Mouse (Mus musculus) 416B (cell line): ENCODE data around the gene Pla2g6.
A peak's percentile ranks its signal among the peaks of the same experiment; 100 is the strongest.

ENCODE experiments used
- DNase-seq: peaks from one replicate; pipeline ENCODE4 v3.0.0; 2011; ENCODE audit warnings: low read depth

The Pla2g6 gene

DNA sequence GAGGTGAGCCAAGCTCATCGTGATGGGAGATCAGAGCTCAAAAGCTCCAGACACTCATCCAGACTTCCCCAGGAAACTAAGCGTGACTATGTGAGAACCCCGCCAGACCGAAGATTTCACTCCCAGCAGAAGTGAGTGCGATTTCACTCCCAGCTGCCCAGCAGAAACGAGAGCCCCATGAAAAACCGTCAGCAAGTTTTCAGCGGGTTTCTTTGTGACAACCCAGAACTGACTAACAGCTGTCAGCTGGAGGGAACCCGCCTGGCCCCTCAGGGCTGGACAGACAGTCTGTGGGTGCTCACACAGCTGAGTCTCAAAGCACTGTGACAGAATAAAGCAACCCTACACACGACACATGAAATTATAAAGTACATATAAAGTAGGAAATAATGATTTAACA lies 50.5 kb downstream of the Pla2g6 start:
- peak; percentile 7 for DNase-seq

DNA sequence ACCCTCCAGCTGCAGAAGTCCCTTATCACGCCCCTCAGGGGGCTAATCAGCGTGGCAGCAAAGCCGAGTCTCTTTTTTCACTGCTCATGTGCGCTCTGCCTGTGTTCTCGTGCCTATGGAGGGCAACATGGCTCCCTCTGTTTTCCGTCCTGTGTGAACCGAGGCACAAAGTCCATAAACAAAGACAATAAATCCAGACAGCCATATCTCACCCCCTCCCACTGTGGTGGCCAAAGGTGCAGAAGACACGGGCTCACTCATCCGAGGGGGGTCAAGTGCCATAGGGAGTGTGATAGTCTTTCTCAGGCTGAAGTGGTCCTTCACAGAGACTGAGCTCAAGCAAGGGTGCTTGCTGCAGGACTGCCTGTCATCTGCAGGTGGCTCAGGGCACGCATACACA lies 55.2 kb downstream of the Pla2g6 start:
- DNase-seq: no peak

DNA sequence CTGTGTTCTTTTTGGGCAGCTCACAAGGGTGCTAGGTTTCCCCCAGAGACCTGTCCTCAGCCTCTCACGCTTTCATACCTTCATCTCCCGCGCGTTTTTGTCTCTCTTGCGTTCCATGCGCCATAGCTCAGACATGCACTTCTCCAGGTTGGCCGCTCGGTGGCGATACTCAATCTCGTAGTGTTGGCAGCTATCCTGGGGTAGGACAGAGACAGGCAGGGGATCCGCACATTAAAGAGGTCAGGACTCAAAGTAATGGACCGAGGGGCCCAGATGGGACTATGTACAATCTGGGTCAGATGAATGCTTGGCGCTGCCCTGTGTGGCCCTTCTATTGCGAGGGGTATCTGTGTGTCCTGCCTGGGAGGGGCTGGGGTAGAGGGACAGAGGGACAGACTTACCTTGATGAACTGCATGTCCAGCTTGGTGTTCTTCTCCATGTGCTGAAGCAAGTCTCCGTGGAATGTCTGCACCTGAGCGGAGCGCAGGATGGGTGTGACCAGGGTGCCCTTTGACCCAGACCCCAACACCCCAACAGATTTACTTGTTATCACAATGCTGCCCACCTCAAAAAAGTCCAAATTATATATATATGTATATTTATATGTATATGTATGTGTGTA lies 57.0 kb downstream of the Pla2g6 start:
- DNase-seq: peak; percentile 71

DNA sequence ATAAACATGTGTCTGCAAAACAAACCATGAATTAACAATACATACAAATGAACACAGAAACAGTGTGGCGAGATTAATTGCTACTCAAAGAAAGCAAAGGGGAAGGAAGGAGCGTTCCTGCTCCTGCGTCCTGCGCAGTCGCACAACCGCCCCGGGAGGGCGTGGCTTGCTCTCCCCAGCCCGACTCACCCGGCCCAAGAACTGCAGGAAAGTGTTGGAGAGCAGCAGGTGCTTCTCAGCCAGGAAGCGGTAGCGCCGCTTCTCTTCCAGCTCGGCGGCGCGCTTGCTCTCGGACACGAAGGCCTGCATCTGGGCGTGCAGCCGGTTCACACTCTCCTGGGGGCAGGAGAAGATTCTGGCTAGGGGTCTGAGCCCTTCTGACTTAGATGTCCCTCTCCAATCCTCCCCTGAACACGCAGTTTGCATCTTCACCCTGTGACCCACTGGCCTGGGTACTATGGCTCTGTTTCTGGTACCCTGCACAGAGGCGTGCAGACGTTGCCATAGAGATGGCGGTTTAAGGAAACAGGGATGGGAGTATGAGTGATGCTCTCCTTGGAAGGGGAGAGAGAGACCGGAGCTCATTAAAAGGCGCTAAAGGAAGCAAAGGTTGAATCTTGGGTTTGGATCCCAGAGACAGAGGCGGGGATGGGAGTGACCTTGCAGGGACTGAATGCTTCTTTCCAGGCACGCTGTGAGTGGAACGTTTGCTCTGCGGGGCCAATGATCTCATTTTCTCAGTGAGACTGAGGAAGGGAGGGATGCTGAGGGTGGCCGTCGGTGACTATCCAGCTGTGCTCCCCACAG lies 57.7 kb downstream of the Pla2g6 start:
- peak; percentile 89 for DNase-seq

DNA sequence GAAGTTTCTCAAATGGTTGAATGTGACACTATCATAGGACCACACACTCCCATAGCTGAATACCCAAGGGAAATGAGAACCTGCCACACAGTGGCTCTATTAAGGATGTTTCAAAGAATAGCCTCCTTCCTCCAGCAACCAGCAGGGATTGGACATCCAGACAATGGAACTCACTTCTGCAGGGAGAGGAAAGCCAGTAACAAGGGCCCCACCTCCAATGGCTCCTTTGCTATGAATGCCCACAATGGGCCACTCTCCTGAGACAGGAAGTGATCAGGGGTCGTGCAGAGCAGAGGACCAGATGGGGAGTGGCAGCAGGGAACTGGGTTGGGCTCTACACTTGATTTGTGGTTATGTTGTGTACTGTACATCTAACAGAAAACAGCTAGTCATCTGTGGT lies 59.7 kb downstream of the Pla2g6 start:
- DNase-seq: no peak

DNA sequence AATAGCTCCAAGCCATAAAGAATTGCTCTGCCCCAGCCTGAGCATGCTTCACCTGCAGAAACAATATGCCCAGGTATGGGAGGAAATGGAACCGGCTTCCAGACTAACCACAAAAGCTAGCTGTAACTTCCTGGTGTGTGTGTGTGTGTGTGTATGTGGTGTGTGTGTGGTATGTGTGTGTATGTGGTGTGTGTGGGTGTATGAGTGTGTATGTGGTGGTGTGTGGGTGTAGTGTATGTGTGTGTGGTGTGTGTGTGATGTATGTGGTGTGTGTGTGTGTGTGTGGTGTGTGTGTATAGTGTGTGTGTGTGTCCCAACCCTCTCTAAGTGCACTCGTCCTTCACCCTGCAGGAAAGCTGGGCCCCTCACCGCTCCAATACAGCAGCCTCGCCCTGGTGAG lies 62.8 kb downstream of the Pla2g6 start:
- DNase-seq: no peak

DNA sequence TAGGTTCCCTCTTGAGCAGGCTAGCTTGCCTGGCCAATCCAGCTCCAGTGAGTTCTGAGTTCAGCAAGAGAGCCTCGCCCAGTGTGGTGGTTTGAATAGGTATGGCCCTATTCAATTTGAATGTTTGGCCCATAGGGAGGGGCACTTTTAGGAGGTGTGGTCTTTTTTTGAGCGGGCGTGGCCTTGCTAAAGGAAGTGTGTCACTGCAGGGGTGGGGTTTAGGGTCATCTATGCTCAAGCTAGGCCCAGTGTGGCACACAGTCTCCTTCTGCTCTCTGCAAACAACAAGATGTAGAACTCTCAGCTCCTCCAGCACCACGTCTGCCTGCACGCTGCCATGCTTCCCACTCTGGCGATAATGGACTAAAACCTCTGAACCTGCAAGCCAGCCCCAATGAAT lies 64.5 kb downstream of the Pla2g6 start:
- DNase-seq: no peak

DNA sequence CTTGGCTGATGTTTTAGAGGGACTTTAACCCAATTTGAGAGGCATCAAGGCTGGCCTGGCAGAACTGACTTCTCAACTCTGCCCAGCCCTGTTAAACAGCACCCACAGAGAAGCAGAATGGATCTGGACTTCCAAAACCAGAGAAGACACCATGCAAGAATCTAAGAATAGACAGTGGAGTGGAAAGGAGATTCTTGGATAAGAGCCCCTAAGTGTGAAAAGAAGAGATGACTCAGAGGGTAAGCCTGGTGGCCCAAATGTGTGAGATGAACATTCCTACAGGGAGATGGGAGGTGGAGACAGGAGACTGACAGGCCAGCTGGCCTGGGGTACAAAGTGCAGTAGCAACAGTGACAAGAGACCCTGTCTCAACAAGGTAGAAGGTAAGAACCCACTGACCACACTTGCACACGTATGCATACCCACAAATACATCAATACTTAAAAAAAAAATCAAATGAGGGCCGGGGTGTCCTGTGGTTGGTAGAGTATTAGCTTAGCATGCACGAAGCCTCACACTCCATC lies 65.3 kb downstream of the Pla2g6 start:
- DNase-seq: no peak

DNA sequence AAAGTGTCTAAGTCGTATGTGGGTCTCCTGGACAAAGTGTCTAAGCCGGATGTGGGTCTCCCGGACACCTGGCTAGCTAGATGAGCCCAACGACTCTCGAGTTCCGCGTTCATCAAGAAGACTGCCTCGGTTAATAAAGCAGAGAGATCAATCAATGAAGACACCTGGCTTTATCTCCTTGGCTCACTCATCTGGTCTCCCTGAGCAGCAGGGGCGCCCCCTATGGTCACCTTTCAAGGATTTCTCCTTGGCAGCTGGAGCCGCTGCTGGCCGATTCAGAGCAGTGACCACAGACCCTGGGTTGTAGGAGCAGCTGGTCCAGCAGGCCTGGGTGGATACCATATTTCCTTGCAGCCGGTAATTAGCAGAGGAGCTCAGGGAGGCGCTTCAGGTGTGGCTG lies 65.8 kb downstream of the Pla2g6 start:
- DNase-seq: no peak

DNA sequence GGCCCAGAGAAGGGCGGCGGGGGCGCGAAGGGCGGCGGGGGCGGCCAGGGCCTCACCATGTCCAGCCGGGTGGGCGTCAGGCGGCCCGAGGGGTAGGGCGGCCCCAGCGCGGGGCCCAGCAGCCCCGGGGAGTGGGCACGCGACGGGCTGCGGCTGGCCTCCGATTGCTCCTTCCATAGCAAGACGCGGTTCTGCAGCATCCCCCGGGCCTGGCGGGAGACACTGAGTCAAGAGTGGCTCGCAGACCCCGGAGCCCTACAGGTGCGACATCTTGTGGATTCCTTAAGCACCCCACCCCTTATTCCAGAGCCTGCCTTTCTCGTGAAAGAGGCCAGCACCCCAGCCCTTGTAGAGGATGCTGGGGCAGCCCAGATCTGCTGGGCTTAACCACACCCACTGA lies 66.4 kb downstream of the Pla2g6 start:
- DNase-seq: no peak

DNA sequence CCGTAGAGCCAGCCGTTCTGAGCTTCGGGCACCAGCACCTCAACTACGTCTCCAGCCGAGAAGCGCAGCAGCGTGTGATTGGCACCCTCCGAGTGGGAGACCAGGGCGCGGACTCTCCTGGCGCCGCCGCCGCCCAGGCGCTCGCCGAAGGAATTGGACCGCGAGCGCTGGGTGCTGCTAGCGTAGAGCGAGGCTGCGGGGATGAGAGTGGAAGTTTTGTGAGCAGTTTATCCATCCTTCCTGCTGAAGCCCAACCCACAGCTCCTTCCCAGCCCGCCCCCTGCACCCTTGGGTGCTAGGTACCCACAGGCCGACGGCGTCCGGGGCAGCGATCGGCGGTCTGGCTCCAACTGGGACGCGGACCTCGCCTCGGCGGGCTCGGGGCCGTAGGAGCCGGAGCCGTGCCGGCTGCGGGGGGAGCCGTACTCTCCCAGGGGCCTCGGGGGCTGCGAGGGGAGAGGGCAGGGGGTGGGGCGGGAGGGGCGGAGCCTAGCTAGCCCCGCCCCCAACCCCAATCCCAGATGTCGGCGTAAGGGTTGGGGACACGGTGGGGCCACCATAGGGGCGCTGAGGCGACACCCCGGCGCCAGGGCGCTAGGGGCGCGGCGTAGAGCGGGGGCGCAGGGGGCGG lies 67.0 kb downstream of the Pla2g6 start:
- DNase-seq: no peak

DNA sequence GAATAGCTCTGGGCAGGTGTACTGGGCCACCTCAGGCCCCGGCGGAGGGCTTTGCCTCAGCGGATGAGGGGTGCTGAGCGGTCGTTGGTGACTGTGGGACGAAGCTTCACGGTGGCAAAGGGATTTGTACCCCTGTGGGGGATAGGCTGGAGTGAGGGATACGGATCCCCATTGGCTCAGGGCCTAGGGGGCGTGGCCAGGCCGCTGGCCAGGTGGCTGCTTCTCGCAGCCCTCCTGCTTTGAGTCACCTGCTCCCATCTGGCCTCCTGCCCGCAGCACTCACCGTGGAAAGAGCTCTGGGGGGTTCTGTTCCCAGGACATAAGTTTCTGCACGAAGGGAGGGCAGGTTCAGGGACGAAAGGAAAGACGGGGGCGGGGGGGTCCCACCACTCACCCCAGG lies 69.7 kb downstream of the Pla2g6 start:
- no peak for DNase-seq

DNA sequence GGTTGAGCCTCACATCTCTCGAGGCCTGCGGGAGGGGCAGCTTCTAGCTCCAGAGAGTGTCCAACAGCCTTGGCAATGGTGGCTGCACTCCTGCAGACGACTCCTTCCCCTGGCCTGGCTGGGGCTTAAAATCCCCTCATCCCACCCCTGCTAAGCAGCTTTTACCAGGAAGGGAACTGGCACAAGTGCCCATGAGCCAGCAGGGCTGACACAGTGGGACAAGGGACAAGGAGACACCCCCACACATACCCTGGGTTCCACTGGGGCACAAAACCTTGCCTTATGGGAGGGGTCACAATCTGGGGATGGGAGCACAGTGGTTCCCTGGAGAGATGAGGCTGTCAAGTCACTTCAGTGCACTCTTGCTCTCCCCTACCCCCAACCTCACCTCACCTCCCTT lies 73.5 kb downstream of the Pla2g6 start, which contains the start of gene Slc16a8:
Slc16a8 (minus strand) TSS at position 101 of the 400 bp plus-strand sequence.
- no peak for DNase-seq

DNA sequence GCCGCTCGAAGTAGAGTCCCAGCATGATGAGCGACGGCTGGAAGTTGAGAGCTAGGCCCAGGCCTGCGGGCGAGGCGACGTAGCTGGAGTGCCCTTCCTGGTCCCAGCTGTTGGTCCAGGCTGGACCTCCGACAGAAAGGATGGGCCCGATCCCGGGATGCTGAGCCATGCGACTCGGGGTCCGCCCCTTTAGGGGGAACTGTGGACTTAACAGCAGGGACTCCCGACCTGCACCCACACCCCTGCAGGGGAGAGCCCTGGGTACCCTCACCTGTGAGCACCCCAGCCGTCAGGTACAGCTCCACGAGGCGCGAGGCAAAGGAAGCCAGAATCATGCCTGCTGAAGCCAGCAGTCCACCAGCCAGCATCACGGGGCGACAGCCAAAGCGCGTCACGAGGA lies 75.6 kb downstream of the Pla2g6 start:
- DNase-seq: no peak

DNA sequence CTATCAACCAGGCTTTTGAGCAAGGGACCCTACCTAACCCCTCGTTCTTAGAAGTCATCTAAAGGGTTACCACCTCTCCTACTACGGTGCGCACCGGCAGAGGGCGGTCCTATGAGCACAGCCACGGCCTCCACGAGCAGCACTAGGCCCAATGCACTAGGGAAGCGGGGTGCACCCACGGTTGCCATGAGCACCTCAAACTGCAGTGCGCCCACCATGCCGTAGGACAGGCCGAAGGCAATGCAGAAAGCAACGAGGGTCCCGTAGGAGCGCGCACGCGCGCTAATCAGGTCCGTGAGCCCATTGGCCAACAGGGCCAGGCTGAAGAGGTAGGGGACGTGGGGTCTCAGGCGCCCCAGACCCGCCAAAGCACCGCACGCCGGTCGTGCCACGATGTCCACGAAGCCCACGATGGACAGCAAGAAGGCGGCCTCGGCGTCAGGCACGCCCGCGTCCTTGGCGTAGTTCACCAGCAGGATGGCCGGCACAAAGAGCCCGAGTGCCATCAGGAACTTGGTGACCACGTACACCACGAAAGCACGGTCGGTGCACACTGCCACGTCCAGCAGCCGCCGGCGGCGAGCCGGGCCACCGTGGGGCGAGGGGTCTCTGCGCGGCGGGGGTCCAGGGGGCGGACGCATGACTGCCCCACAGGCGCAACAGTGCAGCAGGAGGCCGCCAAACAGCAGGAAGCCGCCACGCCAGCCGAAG lies 76.3 kb downstream of the Pla2g6 start:
- DNase-seq: no peak

DNA sequence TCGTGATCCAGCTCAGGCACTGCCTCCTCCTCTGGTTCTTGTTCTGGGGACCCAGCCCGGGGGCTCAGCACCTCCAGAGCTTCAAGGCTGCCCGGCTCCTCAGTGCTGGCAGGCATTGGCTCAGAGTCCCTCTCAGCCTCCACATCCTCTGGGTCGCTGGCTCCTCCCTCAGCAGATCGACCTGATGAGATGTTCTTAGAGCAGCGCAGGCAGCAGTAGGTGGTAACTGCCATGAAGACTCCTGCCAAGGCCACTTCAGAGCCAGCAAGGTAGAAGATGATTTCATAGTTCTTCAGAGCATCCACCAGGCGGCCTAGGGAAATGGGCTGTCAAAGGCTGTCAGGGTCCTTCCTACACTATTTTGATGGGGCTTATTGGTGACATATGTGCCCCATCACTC lies 77.0 kb downstream of the Pla2g6 start:
- DNase-seq: no peak

DNA sequence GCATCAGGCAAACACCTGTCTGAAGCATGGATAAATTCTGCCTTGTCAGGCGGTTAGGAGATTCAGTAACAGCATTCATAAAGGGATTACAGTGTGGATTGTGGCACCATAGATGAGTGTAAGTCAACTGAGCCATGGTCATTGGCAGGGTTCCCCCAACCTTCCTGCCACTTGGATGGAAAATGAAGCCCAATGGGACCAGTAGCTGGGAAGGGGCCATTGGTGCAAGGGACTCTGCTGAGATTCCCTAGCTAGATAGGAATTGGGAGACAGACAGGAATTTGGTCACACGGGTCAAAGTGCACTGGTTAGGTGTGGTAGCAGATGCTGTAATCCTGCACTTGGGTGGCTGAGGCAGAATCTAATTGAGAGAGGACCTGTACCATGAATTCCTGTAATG lies 78.0 kb downstream of the Pla2g6 start:
- no peak for DNase-seq

DNA sequence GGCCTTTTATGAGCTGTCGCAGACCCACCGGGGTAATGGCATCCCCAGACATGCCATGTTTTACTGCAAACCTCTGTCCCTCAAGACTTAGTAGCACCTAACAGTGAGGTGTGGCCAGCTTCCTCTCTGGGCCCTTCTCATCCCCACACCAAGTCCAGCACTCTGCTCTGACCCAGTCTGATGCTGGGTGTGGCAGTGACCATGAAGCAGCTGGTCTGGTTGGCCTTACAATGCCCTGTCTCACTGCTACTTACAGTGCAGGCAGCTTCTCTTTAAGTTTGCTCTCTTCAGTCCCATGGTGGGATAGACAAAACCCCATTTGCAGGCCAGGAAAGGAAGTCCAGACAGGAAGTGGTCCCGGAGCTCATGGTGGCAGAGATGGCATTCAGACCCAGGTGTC lies 82.9 kb downstream of the Pla2g6 start:
- no peak for DNase-seq

DNA sequence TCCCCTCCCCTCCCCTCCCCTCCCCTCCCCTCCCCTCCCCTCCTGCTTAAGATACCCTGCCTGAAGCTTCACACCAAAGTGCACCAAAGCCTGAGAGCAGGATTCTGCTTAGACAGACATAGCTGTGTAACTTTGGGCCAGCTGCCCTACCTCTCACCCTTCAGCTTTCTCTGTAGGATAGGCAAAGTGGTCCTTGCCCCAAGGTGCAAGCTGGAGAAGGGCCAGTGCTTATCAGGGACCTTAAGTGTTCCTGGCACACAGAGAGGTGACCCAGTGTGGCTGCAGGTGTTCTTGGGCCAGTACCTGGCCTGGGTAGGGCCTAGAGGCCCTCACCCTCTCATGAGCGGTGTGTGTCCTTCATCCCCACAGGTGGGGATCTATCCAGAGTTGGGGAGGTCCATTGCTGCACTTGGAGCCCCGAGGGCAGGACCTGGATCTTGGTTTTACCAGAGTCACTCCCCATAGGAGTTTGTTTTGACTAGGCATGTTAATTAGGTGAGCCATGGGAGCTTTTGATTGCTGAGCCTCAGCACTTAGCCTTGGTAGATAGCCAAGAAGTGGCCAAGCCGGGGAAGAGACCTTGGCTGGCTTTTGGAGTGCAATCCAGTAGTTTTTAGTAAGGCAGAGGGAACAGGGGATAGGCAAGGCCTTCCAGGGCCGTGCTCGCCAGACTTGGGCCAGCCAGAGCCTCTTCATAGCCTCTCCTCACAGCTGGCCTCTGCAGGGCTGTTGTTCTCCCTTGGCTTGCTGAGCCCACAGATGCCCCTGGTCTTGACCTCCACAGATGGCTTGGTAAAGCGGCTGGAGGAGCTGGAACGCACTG lies 83.9 kb downstream of the Pla2g6 start:
- no peak for DNase-seq

DNA sequence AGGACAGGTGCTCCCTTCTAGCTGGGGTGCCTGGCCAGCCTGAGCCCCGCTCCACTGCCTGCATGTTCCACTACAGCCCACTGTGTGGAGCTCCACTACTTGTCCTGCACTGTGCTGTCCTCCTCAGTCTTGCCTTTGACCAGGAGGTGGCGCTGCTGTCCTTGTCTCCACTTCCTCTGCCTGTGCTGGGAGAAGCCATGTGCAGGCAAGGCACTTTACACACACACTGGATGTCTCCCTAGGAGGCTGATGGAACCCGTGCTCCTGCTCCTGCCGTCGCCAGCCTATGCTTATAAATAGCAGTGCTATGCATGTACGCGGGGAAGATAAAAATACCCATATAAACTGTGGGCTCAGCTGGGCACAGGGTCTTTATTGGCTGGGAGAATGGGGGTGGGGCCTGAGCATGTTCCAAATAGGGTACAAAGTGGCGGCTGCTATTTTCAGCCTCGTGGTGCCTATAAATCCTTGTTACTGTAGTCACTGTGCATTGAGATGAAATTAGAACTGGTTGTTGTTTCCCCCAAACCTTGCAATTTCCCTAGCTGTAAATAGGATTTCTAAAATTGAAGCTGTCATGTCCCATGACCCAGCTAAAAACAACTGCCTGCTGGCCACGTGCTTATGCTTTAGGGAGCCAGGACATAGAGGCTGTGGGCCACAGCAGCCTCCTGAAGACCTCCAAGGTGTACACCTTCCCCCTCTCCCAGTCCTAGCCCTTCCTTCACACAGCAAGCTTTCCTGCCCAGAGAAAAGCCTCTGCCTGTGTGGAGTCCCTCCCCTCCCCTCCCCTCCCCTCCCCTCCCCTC lies 84.8 kb downstream of the Pla2g6 start:
- DNase-seq: peak; percentile 95
